Mouse (Mus musculus): ENCODE measurements at regions not wholly inside any gene's neighbourhood (a gene's known extent, or its start where the extent isn't known, plus 50 kb on each side); places are given as distances from the start of the nearest gene placed in this dataset.

DNA sequence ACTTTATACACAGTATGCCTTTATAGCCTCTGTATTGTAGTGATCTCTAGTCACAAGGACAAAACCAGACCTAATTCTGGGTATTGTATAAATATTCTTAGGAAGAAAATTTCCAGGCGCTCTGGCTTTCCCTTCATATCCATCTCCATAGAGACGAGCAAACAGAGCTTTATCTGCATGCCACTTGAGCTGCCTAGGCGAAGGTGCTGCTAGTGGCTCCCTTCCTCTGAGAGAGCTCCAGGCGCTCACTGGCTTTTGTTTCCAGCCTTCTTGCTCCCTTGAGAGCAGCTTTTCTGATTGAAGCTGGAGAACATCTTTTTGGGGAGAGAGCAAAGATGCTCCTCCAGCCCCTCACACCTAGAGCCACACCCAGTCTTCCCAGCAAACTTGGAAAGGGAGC is 114.0 kb upstream of the Rmdn2 start:
- no peak overlapping the region for H3K4me2 ChIP-seq (ENCODE audit: low read depth, low read length)
- H3K9me3 ChIP-seq (ENCODE audit: low read length), result no peaks in the 10 kb centered on the region
- no peaks in the 10 kb centered on the region for H3K27me3 ChIP-seq (ENCODE audit: insufficient read depth, low read length)
- no peak overlapping the region for H3K9ac ChIP-seq (replicated peaks; ENCODE audit: low read length)
- no peaks in the 10 kb centered on the region for H3K36me3 ChIP-seq (ENCODE audit: insufficient read depth, low read length)
- DNase-seq (ENCODE audit: low spot score) (no peak), ATAC-seq (no peak)
- H3K27ac ChIP-seq, result no peak overlapping the region
- TF ChIP-seq CTCF (IDR thresholded peaks at IDR 0.05; ENCODE audit: low read depth), result no peak
- no peak overlapping the region for H3K4me3 ChIP-seq (ENCODE audit: low read length)
- no peaks in the 10 kb centered on the region; the same call in 1 of the 2 replicates for H3K4me1 ChIP-seq (ENCODE audit: insufficient read depth, low read length)
- WGBS, result 70% methylated on average over 4 of the region's 4 CpGs

DNA sequence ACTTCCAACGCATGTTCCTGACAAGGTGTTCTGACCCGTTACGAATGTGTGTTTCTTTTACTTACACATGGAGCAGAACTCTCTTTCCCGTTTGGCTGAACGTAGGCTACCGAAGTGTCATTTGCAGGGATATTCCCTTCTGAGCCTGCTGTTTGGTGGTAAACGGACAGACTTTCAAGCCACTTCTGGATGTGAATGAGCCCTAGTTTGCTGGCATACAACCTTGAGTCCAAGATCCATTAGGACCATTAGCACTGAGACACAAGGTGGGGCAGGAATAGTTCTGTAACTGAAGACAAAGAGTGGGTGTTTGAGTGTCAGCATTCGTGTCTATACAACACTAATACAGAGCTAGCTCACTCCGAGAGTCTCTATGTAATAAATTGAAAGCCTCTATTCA is 113.3 kb upstream of the Rmdn2 start:
- Histone ChIP-seq H3K27ac (no peak overlapping the region), H3K4me1 (ENCODE audit: insufficient read depth, low read length) (no peaks in the 10 kb centered on the region; the same call in 1 of the 2 replicates), H3K4me3 (ENCODE audit: low read length) (no peak overlapping the region), H3K27me3 (ENCODE audit: insufficient read depth, low read length) (no peaks in the 10 kb centered on the region), H3K9me3 (ENCODE audit: low read length) (no peaks in the 10 kb centered on the region), H3K4me2 (ENCODE audit: low read depth, low read length) (no peak overlapping the region), H3K9ac (replicated peaks; ENCODE audit: low read length) (no peak overlapping the region), H3K36me3 (ENCODE audit: insufficient read depth, low read length) (no peaks in the 10 kb centered on the region)
- DNase-seq (ENCODE audit: low spot score) (no peak), ATAC-seq (no peak)
- WGBS, result 92% methylated on average over 9 of the region's 9 CpGs
- no peak for TF ChIP-seq CTCF (IDR thresholded peaks at IDR 0.05; ENCODE audit: low read depth)

DNA sequence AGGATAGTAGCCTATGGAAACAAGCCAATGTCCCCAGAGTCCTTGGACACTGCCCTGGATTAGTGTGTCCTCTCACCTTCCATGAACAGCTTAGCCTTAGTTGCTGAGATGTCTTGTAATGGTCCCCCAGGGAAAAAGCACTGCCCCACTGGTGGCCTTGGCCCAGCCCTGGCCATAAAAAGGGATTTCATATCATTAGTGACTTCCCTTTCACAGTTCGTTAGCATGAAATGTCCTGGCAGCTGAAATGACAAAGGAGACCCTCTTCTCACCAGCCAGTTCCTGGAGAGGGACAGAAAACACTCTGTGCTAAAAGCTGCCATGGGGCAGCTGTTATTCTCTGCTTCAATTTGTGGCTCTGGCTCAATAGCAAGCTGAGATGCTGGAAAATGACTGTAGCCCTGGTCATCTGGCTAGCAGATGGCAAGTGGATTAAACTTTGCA is 110.6 kb upstream of the Rmdn2 start:
- TF ChIP-seq CTCF (IDR thresholded peaks at IDR 0.05; ENCODE audit: low read depth), result no peak
- H3K4me3 ChIP-seq (ENCODE audit: low read length), result no peak overlapping the region
- no peaks in the 10 kb centered on the region for H3K27me3 ChIP-seq (ENCODE audit: insufficient read depth, low read length)
- no peak overlapping the region; the same call in 1 of the 2 replicates for H3K27ac ChIP-seq
- DNase-seq (ENCODE audit: low spot score) (peak; percentile 78), ATAC-seq (peak; percentile 88)
- no peaks in the 10 kb centered on the region for H3K36me3 ChIP-seq (ENCODE audit: insufficient read depth, low read length)
- whole genome bisulfite sequencing, result 6% methylated on average over 1 of the region's 1 CpGs
- H3K9ac ChIP-seq (replicated peaks; ENCODE audit: low read length), result no peak overlapping the region
- H3K4me1 ChIP-seq (ENCODE audit: insufficient read depth, low read length), result no peaks in the 10 kb centered on the region; the same call in 1 of the 2 replicates
- no peak overlapping the region for H3K4me2 ChIP-seq (ENCODE audit: low read depth, low read length)
- H3K9me3 ChIP-seq (ENCODE audit: low read length), result no peaks in the 10 kb centered on the region

DNA sequence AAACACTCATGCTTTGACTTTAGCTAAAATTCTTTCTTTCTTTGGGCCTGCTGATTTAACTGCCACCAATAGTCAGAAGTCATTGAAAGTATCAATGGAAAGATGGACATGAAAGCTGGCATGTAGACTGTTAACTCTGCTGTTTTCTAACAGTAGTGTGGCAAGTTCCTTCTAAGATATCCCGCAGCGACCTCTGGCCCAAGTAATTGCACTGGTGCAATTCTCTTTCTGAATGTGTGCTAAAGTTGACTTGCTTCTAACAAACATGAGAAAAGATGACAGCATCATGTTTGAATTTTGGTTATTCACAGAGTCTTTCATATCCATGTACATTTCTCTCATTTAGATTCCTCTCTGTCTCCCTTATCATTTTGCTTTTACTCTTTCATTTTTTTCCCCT is 109.7 kb upstream of the Rmdn2 start:
- ATAC-seq, result no peak
- Histone ChIP-seq H3K27me3 (ENCODE audit: insufficient read depth, low read length) (no peaks in the 10 kb centered on the region), H3K9ac (replicated peaks; ENCODE audit: low read length) (no peak overlapping the region), H3K27ac (no peak overlapping the region), H3K4me1 (ENCODE audit: insufficient read depth, low read length) (no peaks in the 10 kb centered on the region; the same call in 1 of the 2 replicates), H3K4me3 (ENCODE audit: low read length) (no peak overlapping the region), H3K36me3 (ENCODE audit: insufficient read depth, low read length) (no peaks in the 10 kb centered on the region), H3K9me3 (ENCODE audit: low read length) (no peaks in the 10 kb centered on the region), H3K4me2 (ENCODE audit: low read depth, low read length) (no peak overlapping the region)
- DNase-seq (ENCODE audit: low spot score), result no peak
- 94% methylated on average over 2 of the region's 2 CpGs for WGBS
- TF ChIP-seq CTCF (IDR thresholded peaks at IDR 0.05; ENCODE audit: low read depth), result no peak

DNA sequence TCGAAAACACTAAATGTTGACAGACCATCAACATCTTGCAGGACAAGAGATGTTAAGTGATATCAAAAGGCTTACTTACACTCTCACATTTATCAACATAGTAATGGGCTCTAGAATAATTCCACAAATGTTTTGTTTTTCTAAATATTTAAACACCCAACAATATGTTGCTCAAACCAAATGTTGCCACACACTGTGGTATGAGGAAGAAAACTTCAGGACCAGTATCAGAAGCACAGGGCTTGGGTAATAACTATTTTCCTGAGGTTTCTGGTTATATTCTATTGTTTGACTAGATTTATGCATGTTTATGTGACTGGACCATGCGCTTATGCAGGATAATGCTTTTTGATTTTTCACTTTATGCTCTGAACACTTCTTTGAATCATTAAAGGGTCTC is 108.6 kb upstream of the Rmdn2 start:
- 92% methylated on average over 2 of the region's 2 CpGs for WGBS
- Histone ChIP-seq H3K9me3 (ENCODE audit: low read length) (no peaks in the 10 kb centered on the region), H3K9ac (replicated peaks; ENCODE audit: low read length) (no peak overlapping the region), H3K4me2 (ENCODE audit: low read depth, low read length) (no peak overlapping the region), H3K27me3 (ENCODE audit: insufficient read depth, low read length) (no peaks in the 10 kb centered on the region), H3K36me3 (ENCODE audit: insufficient read depth, low read length) (no peaks in the 10 kb centered on the region), H3K27ac (no peak overlapping the region), H3K4me3 (ENCODE audit: low read length) (no peak overlapping the region), H3K4me1 (ENCODE audit: insufficient read depth, low read length) (no peaks in the 10 kb centered on the region; the same call in 1 of the 2 replicates)
- no peak for TF ChIP-seq CTCF (IDR thresholded peaks at IDR 0.05; ENCODE audit: low read depth)
- no peak for DNase-seq (ENCODE audit: low spot score)
- no peak for ATAC-seq

DNA sequence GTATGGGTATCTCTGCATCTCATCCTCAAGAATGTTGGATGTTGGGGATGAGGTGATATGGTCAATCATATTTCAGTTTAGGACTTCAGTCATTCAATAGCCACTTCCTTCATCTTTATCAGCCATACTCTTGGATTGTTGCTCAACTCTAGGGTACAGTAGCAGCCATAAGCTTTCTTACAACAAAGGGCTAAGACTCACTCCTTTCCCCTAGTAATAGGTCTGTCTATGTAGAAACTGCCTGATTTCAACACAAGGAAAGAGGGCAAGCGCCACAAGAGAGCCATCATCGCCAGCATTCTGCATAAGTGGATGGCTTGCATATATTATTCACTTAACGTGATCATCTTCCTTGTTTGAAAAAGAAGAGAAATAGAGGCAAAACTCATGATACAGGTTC is 107.5 kb upstream of the Rmdn2 start:
- ATAC-seq, result no peak
- Histone ChIP-seq H3K4me2 (ENCODE audit: low read depth, low read length) (no peak overlapping the region), H3K36me3 (ENCODE audit: insufficient read depth, low read length) (no peaks in the 10 kb centered on the region), H3K4me1 (ENCODE audit: insufficient read depth, low read length) (no peaks in the 10 kb centered on the region; the same call in 1 of the 2 replicates), H3K4me3 (ENCODE audit: low read length) (no peak overlapping the region), H3K27me3 (ENCODE audit: insufficient read depth, low read length) (no peaks in the 10 kb centered on the region), H3K9ac (replicated peaks; ENCODE audit: low read length) (no peak overlapping the region), H3K9me3 (ENCODE audit: low read length) (no peaks in the 10 kb centered on the region), H3K27ac (no peak overlapping the region)
- DNase-seq (ENCODE audit: low spot score), result no peak
- WGBS, result 91% methylated on average over 3 of the region's 3 CpGs
- no peak for TF ChIP-seq CTCF (IDR thresholded peaks at IDR 0.05; ENCODE audit: low read depth)

DNA sequence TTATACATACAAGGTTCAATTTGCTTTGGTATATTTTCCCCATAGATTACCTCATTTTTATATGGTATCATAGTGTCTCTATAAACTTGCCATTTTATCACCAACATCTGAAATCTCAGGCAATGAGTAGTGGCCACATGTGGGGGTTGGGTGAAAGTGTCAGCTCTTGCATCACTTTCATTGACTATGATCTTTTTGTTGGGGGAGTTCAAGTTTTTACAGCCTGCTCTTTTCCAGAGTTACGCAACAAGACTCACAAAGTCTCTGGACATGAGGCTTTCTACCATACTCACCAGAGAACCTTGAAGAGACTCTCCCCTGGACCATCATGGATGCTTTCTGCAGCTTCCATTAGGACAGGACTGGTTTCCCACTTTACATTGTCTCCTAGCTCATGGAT is 106.1 kb upstream of the Rmdn2 start:
- Histone ChIP-seq H3K4me2 (ENCODE audit: low read depth, low read length) (no peak overlapping the region), H3K27ac (no peak overlapping the region), H3K9ac (replicated peaks; ENCODE audit: low read length) (no peak overlapping the region), H3K36me3 (ENCODE audit: insufficient read depth, low read length) (no peaks in the 10 kb centered on the region), H3K4me1 (ENCODE audit: insufficient read depth, low read length) (no peaks in the 10 kb centered on the region; the same call in 1 of the 2 replicates), H3K4me3 (ENCODE audit: low read length) (no peak overlapping the region), H3K27me3 (ENCODE audit: insufficient read depth, low read length) (no peaks in the 10 kb centered on the region), H3K9me3 (ENCODE audit: low read length) (no peaks in the 10 kb centered on the region)
- ATAC-seq (no peak), DNase-seq (ENCODE audit: low spot score) (no peak)
- TF ChIP-seq CTCF (IDR thresholded peaks at IDR 0.05; ENCODE audit: low read depth), result no peak
- 100% methylated on average over 1 of the region's 1 CpGs for WGBS
